In genomic region chr6:88445661-88446060, GRCm38 (mm10) we compare ENCODE assay signal across 8 mouse cellular contexts. TPM values are rescaled to one million over a fixed set of nuclear protein-coding genes. Genes with fewer than 3 reads are reported as not detected.
DNase-seq lines count a peak whose midpoint lies in the region; TF ChIP-seq lines count a peak whose summit lies in the region.

No protein-coding gene starts in this region.

- H3K9me3 ChIP-seq in limb, embryonic 10.5 days (replicated peaks): no peaks in the 10 kb centered on the region

- no peaks in the 10 kb centered on the region for H3K4me1 ChIP-seq in lung, adult 2 months (ENCODE audit: control insufficient read depth, insufficient read depth, low read length)
- H3K4me1 ChIP-seq in limb, embryonic 10.5 days: peaks cover 26% of the 10 kb centered on the region

- intact Hi-C loops in left cerebral cortex, postnatal 25 days (cut with DNase I): loop anchor here (1.0 to 5.0 kb wide), 2 partner anchors 20 to 258 kb away; partner anchors contain the start of gene Ruvbl1

- no peak for TF ChIP-seq POLR2A in lung, adult 2 months (IDR thresholded peaks at IDR 0.05; ENCODE audit: borderline replicate concordance, extremely low read depth, low read depth, low read length)

- peaks cover 2% of the 10 kb centered on the region; the same call in 1 of the 2 replicates for H3K27me3 ChIP-seq in limb, embryonic 10.5 days (ENCODE audit: low read depth, poor library complexity, severe bottlenecking)

- H3K4me3 ChIP-seq in lung, adult 2 months (replicated peaks; ENCODE audit: extremely low read depth, low read depth, low read length): peak overlapping the region; percentile 77
- peak overlapping the region; percentile 88 for H3K4me3 ChIP-seq in limb, embryonic 10.5 days

- 9% methylated on average over 5 of the region's 5 CpGs for WGBS in lung, adult 2 months
- 20% methylated on average over 5 of the region's 5 CpGs for WGBS in limb, embryonic 10.5 days

- no peak for TF ChIP-seq CTCF in lung, adult 2 months (IDR thresholded peaks at IDR 0.05; ENCODE audit: insufficient read depth, low read length)

- no peaks in the 10 kb centered on the region for H3K36me3 ChIP-seq in limb, embryonic 10.5 days

- no peak for DNase-seq in lung, adult 2 months
- no peak for DNase-seq in lung, postnatal 14 days
- peak; percentile 28 for DNase-seq in embryo, embryonic 11 days
- no peak for DNase-seq in limb, embryonic 10.5 days (ENCODE audit: low spot score)
- DNase-seq in retina, embryonic 14.5 days (ENCODE audit: low spot score): peak; percentile 8
- DNase-seq in left cerebral cortex, postnatal 25 days (ENCODE audit: low spot score in 2 of 2): no peak
- DNase-seq in urinary bladder, postnatal 25 days (ENCODE audit: low spot score): no peak
- no peak for DNase-seq in gastrocnemius, postnatal 10 days

- peak overlapping the region; percentile 91 for H3K27ac ChIP-seq in limb, embryonic 10.5 days

RNA-seq across cellular contexts. Expression of gene Eefsec, which starts 0.7 kb away (rescaled TPM):
- 14.0 and 16.9 TPM in 2 replicates for polyA plus RNA-seq in lung, adult 2 months (2012; rRNA removed)
- polyA plus RNA-seq in limb, embryonic 10.5 days (2016; fragmentation: Nextera tagmentation; extraction: Ambion mirVana): 41.4 and 44.2 TPM in 2 replicates
- total RNA-seq in left cerebral cortex, postnatal 25 days (2021): 10 to 100 TPM; 22.3 to 24.7 TPM
- total RNA-seq in gastrocnemius, postnatal 10 days (2021): 10 to 100 TPM in 1 of 2 experiments, 1 to 10 TPM in 1; 9.3 to 10.9 TPM

RNA-seq across cellular contexts. Expression of gene Ruvbl1, which starts 19.5 kb away (rescaled TPM):
- polyA plus RNA-seq in lung, adult 2 months (2012; rRNA removed): 18.2 and 22.4 TPM in 2 replicates
- polyA plus RNA-seq in limb, embryonic 10.5 days (2016; fragmentation: Nextera tagmentation; extraction: Ambion mirVana): 235 and 258 TPM in 2 replicates
- total RNA-seq in left cerebral cortex, postnatal 25 days (2021): 10 to 100 TPM; 37.3 to 38.7 TPM
- 10 to 100 TPM; 29.3 to 29.6 TPM for total RNA-seq in gastrocnemius, postnatal 10 days (2021)

Comparison
In these comparisons a context has a peak if more than half of its experiments do, and no peak if none do; other contexts are left out.
1. DNase-seq: peak in embryo, embryonic 11 days (single experiment) and retina, embryonic 14.5 days (single experiment); none in lung, adult 2 months (single experiment), lung, postnatal 14 days (single experiment), limb, embryonic 10.5 days (single experiment), left cerebral cortex, postnatal 25 days (0 of 2), urinary bladder, postnatal 25 days (single experiment) and gastrocnemius, postnatal 10 days (single experiment).